Mouse (Mus musculus): Measurements from ENCODE around the gene Fxyd7.

The Fxyd7 gene

DNA sequence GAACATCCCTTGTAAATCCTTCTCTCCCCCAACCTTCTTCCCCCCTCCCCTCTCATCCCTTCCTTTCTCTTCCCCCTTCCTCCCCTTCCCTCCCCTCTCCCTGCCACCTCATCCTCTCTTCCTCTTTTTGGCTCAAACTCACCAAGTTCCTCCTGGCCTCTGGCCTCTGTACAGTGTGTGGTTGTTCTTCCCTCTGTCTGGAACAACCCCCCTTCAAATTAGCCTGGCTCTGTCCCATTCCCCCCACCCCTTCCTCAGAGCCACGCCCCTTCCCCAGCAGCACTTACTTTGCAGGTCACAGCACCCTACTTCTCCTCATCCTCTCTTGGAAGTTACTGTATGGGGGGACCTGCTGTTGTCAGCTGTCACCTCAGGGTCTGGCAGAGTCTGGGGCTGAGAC lies 43.1 kb downstream of the Fxyd7 start:
- DNase-seq (ENCODE audit: extremely low read depth, low read depth): peak; percentile 46

DNA sequence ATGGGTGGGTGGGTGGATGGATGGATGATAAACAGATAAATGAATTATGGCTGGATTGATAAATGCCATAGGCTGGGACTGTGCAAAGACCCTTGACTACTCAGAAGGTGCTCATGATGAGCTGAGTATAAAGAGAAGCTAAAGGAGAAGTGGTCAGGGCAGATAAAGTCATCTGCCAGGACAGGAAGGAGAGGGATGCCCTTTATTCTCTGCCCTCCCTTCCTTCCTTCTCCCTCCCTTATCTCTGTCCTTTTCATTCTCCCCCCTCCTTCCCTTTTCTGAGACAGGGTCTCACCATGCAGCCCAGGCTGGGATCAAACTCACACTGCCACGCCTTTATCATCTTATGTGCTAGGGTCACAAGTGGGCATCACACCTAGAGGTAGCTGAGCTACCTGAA lies 43.5 kb downstream of the Fxyd7 start:
- peak; percentile 29 for DNase-seq (ENCODE audit: extremely low read depth, low read depth)

DNA sequence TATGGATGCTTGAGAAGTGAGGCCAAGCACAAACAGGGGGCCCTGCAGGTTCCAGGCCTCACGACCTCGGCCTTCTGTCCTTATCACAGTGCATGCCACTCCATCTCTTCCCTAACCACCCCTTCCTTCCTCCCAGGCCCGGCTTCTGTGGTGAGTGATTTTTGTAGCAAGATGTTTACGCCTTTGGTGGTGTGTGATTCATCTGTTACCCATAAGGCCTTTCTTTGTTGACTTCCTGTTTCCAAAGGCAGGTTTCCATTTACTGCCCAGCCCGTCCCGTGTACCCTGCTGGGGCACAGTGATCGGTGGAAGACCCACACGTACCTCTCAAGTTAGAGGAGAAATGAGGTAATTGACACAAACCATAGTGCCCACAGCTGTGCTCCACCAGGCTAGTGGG lies 48.6 kb downstream of the Fxyd7 start:
- DNase-seq (ENCODE audit: extremely low read depth, low read depth): peak; percentile 78

DNA sequence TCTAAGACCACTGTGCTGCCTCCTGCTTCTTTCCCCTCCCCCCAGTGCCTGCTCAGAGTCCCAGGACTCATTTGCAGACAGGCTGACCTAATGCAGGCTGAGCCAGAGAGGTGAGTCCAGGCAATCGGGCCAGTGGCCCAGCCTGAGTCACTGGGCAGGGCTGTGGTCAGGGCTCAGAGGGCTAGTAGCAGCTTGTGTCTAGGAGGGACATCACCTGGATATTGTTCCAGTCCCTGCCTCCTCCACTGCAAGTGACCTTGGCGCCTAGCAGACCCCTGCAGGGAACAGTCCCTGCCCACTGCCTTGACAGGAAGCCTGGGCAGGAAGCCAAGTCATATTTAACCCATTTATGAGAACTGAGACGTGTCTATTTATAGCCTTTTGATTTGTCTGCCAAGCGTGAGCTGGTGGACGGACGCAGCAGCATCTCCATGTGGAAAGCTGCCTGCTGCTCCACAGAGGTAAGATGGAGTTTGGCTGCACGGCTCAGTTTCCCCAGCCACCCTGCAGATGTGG lies 50.7 kb downstream of the Fxyd7 start:
- peak; percentile 49 for DNase-seq (ENCODE audit: extremely low read depth, low read depth)

DNA sequence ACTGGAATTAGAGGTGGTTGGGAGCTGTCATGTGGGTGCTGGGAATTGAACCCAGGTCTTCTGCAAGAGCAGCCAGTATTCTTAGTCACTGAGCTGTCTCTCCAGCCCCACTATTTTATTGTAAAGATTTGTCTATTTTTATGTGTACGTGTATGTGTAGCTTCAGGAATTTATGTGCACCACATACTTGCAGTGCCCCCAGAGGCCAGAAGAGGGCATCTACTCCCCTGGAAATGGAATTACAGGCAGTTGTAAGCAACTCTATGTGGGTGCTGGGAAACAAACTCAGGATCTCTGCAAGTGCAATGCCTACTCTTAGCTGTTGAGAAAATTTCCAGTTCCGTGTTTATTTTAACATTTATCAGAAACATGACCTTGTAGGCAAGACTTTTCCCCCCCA lies 54.8 kb downstream of the Fxyd7 start:
- DNase-seq (ENCODE audit: extremely low read depth, low read depth): no peak

DNA sequence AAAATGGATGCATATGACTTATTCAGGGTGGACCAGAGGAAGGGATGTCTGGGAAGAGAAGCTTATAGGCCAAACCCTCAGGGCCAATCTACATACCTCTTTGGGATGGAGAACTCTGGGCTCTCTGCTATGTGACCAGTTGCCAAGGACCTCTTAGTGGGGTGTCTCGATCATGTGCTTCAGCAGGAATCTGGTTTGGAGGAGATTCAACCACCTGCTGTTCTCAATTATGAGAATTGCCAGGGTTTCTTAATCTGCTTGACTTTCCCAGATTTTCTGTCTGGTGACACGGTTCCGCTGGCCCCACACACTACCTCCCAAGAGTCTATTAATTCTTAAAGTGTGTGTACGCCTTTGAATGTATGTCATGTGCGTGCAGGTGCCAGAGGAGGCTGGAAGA lies 57.3 kb downstream of the Fxyd7 start:
- no peak for DNase-seq (ENCODE audit: extremely low read depth, low read depth)
